Mouse (Mus musculus): ENCODE measurements around the gene Taf11.

GRCm38 (mm10) chr17:27939028-27939427, 29.4 kb upstream of the Taf11 start:
- no peak for TF ChIP-seq POLR2A (IDR thresholded peaks at IDR 0.05; ENCODE audit: extremely low read depth, insufficient read depth, low read length)
- TF ChIP-seq CTCF (IDR thresholded peaks at IDR 0.05; ENCODE audit: extremely low read depth, insufficient read depth, low read length): no peak
